ENCODE assay signal across 8 mouse cellular contexts in genomic region chr15:97789761-97790505, GRCm38 (mm10). TPM values are rescaled to one million over a fixed set of nuclear protein-coding genes. Genes with fewer than 3 reads are reported as not detected.
DNase-seq lines count a peak whose midpoint lies in the region; ATAC-seq lines count a peak whose summit lies in the region.

No protein-coding gene starts in this region.

- no peaks in the 10 kb centered on the region for H3K27me3 ChIP-seq in heart, embryonic 13.5 days (replicated peaks)
- no peaks in the 10 kb centered on the region for H3K27me3 ChIP-seq in heart, embryonic 10.5 days (ENCODE audit: insufficient read depth, poor library complexity, severe bottlenecking)

- peak overlapping the region; percentile 0; the same call in 1 of the 2 replicates for H3K4me2 ChIP-seq in heart, embryonic 13.5 days

- H3K4me1 ChIP-seq in heart, embryonic 13.5 days: peaks cover 38% of the 10 kb centered on the region
- peaks cover 34% of the 10 kb centered on the region for H3K4me1 ChIP-seq in heart, embryonic 10.5 days

- no peaks in the 10 kb centered on the region for H3K9me3 ChIP-seq in heart, embryonic 13.5 days
- no peaks in the 10 kb centered on the region for H3K9me3 ChIP-seq in heart, embryonic 10.5 days

- no peak for DNase-seq in heart, embryonic 10.5 days (ENCODE audit: low spot score)
- DNase-seq in 3134 (ENCODE audit: extremely low read depth, insufficient read length, low spot score) (peak; percentile 54), MN1 (ENCODE audit: low spot score) (peak; percentile 71)
- peak; percentile 84 to 85 for DNase-seq in cerebellum, postnatal 14 days
- peak; percentile 80 for DNase-seq in kidney, postnatal 10 days
- peak; percentile 74 for DNase-seq in mesoderm, embryonic 11.5 days (ENCODE audit: low read depth, low spot score)
- DNase-seq in yolk sac, embryonic 10.5 days (ENCODE audit: low spot score): no peak

- H3K27ac ChIP-seq in heart, embryonic 13.5 days (replicated peaks): no peak overlapping the region
- no peak overlapping the region for H3K27ac ChIP-seq in heart, embryonic 10.5 days

- 57% methylated on average over 20 of the region's 20 CpGs for WGBS in heart, embryonic 13.5 days
- WGBS in heart, embryonic 10.5 days: 55% methylated on average over 20 of the region's 20 CpGs

- peaks cover 55% of the 10 kb centered on the region for H3K36me3 ChIP-seq in heart, embryonic 13.5 days
- peaks cover 47% of the 10 kb centered on the region for H3K36me3 ChIP-seq in heart, embryonic 10.5 days

- no peak overlapping the region for H3K4me3 ChIP-seq in heart, embryonic 13.5 days
- no peak overlapping the region for H3K4me3 ChIP-seq in heart, embryonic 10.5 days

- no peak for ATAC-seq in heart, embryonic 13.5 days (ENCODE audit: extremely low read depth, insufficient number of reproducible peaks, low FRiP score, low TSS enrichment)

- no peak overlapping the region for H3K9ac ChIP-seq in heart, embryonic 13.5 days

RNA-seq across cellular contexts. Expression of gene Slc48a1, which starts 11.6 kb away (rescaled TPM):
- 70.2 and 70.8 TPM in 2 replicates for polyA plus RNA-seq in heart, embryonic 13.5 days (2015; fragmentation: Nextera tagmentation; extraction: Ambion mirVana)
- 32.1 and 41.1 TPM in 2 replicates for polyA plus RNA-seq in heart, embryonic 10.5 days (2016; fragmentation: Nextera tagmentation; extraction: Ambion mirVana)

RNA-seq across cellular contexts. Expression of gene Rapgef3, which starts 22.2 kb away (rescaled TPM):
- 22.1 and 25.4 TPM in 2 replicates for polyA plus RNA-seq in heart, embryonic 13.5 days (2015; fragmentation: Nextera tagmentation; extraction: Ambion mirVana)
- 10.2 and 13.4 TPM in 2 replicates for polyA plus RNA-seq in heart, embryonic 10.5 days (2016; fragmentation: Nextera tagmentation; extraction: Ambion mirVana)

RNA-seq across cellular contexts. Expression of gene Hdac7, which starts 54.4 kb away (rescaled TPM):
- polyA plus RNA-seq in heart, embryonic 13.5 days (2015; fragmentation: Nextera tagmentation; extraction: Ambion mirVana): 23.4 and 23.7 TPM in 2 replicates
- 23.4 and 26.7 TPM in 2 replicates for polyA plus RNA-seq in heart, embryonic 10.5 days (2016; fragmentation: Nextera tagmentation; extraction: Ambion mirVana)

RNA-seq across cellular contexts. Expression of gene Endou, which starts 58.8 kb away (rescaled TPM):
- 0.23 and 0.45 TPM in 2 replicates for polyA plus RNA-seq in heart, embryonic 13.5 days (2015; fragmentation: Nextera tagmentation; extraction: Ambion mirVana)
- 0.11 and 0.18 TPM in 2 replicates for polyA plus RNA-seq in heart, embryonic 10.5 days (2016; fragmentation: Nextera tagmentation; extraction: Ambion mirVana)

Comparison
In these comparisons a context has a peak if more than half of its experiments do, and no peak if none do; other contexts are left out.
1. DNase-seq: peak in 3134 (single experiment), MN1 (single experiment), cerebellum, postnatal 14 days (2 of 2), kidney, postnatal 10 days (single experiment) and mesoderm, embryonic 11.5 days (single experiment); none in heart, embryonic 10.5 days (single experiment) and yolk sac, embryonic 10.5 days (single experiment).